Mouse (Mus musculus) lung, embryonic 16.5 days (tissue): Measurements from ENCODE around the gene Mrgprg. TPM values are rescaled to one million over a fixed set of nuclear protein-coding genes. Genes with fewer than 3 reads are reported as not detected.

Experiments
- ATAC-seq: fragments of 200-750 bp; cut with Nextera tagmentation; 2 replicates; pipeline ENCODE4 v1.8.0; 2017; ENCODE audit warnings: low read depth, mild to moderate bottlenecking, moderate library complexity
- H3K27ac ChIP-seq: fragments of 300-500 bp; sonication (generic); 2 replicates; pipeline ENCODE4 v1.5.1; 2014; ENCODE audit warnings: mild to moderate bottlenecking, control low read depth, low read length
- H3K27me3 ChIP-seq: fragments of 300-500 bp; sonication (generic); 2 replicates; pipeline ENCODE4 v1.6.1; 2014; ENCODE audit warnings: low read depth, low read length, mixed read lengths; ENCODE audit not compliant: control insufficient read depth, insufficient read depth
- H3K36me3 ChIP-seq: fragments of 300-500 bp; sonication (generic); 2 replicates; pipeline ENCODE4 v1.6.1; 2014; ENCODE audit warnings: low read length; ENCODE audit not compliant: control insufficient read depth, insufficient read depth
- H3K4me1 ChIP-seq: fragments of 300-500 bp; sonication (generic); replicated peaks from 2 replicates; pipeline ENCODE4 v1.6.1; 2014; ENCODE audit warnings: low read length, mixed read lengths; ENCODE audit not compliant: control insufficient read depth, insufficient read depth
- H3K4me2 ChIP-seq: fragments of 300-500 bp; sonication (generic); 2 replicates; pipeline ENCODE4 v1.6.1; 2014; ENCODE audit warnings: low read depth, low read length, control low read depth
- H3K4me3 ChIP-seq: fragments of 300-500 bp; sonication (generic); 2 replicates; pipeline ENCODE4 v1.5.1; 2014; ENCODE audit warnings: mild to moderate bottlenecking, low read length, control low read depth
- H3K9ac ChIP-seq: fragments of 300-500 bp; sonication (generic); 2 replicates; pipeline ENCODE4 v1.6.1; 2014; ENCODE audit warnings: low read length, control low read depth
- H3K9me3 ChIP-seq: fragments of 300-500 bp; sonication (generic); 2 replicates; pipeline ENCODE4 v1.6.1; 2016; ENCODE audit warnings: low read length; ENCODE audit not compliant: control insufficient read depth
- WGBS: fragments of 180-500 bp; shearing (Covaris S2); extraction: QIAGEN DNeasy Blood & Tissue Kit; methylation state at CpG from one replicate; pipeline ENCODE4 v1.1.7; 2014; 5-methylcytosine and 5-hydroxymethylcytosine counted together
- microRNA-seq: library from miRNA; unstranded; fragments of <30 nt; microRNA quantifications from one replicate; pipeline ENCODE4, GENCODE M21; 2016
- polyA plus RNA-seq: library from polyadenylated mRNA; unstranded; fragments of >200 nt; fragmentation: Nextera tagmentation; extraction: Ambion mirVana; gene quantifications from 2 replicates; pipeline ENCODE4 v1.2.1, GENCODE M21; 2015

Gene Mrgprg
- polyA plus RNA-seq, 1 experiment from 2014 or later: not detected

DNA sequence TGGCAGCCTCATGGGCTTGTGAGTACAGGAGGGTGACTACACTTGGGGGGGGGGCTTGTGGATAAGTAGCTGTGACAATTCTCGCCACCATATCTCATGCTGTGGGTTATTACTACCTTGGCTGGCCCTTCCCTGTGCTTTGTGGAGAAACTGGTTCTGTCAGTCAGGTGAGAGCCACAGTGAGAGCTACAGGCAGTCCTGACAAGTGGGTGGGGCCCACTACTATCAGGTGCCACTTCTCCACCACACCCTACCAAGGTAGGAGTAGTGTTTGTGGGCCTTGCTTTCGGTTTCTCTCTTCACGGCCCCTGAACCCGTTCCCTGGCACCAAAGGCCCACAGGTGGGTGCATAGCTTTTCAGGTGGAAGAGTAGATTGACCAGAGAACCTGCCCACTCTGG is 43.0 kb downstream of the Mrgprg start:
- peak overlapping the region; percentile 93 for H3K27ac ChIP-seq
- H3K27me3 ChIP-seq: no peaks in the 10 kb centered on the region
- peak; percentile 96 for ATAC-seq
- WGBS: 61% methylated on average over 4 of the region's 4 CpGs
- H3K9me3 ChIP-seq: no peaks in the 10 kb centered on the region
- 0 out of 2 replicates have a peak, but pooled peaks cover 3% of the 10 kb centered on the region for H3K36me3 ChIP-seq
- H3K4me1 ChIP-seq: peaks cover 17% of the 10 kb centered on the region
- peak overlapping the region; percentile 51 for H3K4me2 ChIP-seq
- H3K4me3 ChIP-seq: peak overlapping the region; percentile 31
- H3K9ac ChIP-seq: peak overlapping the region; percentile 40

- Histone ChIP-seq H3K27ac (peak overlapping the region; percentile 93; the same call in 1 of the 2 replicates), H3K4me1 (peaks cover 27% of the 10 kb centered on the region), H3K36me3 (0 out of 2 replicates have a peak, but pooled peaks cover 3% of the 10 kb centered on the region), H3K27me3 (no peaks in the 10 kb centered on the region), H3K9ac (no peak overlapping the region), H3K4me2 (no peak overlapping the region), H3K9me3 (no peaks in the 10 kb centered on the region), H3K4me3 (no peak overlapping the region)
- no peak for ATAC-seq
- 85% methylated on average over 5 of the region's 5 CpGs for WGBS
These were observed 44.1 kb downstream of the Mrgprg start for GRCm38 (mm10) chr7:143722646-143723045.

DNA sequence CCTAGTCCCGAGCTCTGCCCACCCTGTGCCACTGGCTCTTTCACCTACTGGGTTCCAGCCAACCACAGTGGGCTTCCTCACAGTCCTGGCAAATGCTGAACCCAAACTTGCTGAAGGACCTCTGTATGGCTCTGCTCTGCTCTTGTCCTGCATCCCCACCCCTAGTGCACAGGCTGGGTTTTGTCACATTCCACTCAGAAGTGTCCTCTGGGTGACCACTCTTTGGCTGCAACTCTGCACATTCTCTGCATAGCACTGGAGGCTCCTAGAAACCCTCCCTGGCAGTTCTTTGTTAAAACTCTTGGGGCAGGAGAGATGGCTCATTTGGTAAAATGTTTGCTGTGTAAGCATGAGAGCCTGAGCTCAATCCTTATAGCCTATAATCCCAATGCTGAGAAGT is 49.0 kb downstream of the Mrgprg start:
- H3K9ac ChIP-seq: no peak overlapping the region
- peak; percentile 98 for ATAC-seq
- peak overlapping the region; percentile 89 for H3K27ac ChIP-seq
- H3K9me3 ChIP-seq: no peaks in the 10 kb centered on the region
- H3K4me1 ChIP-seq: peaks cover 29% of the 10 kb centered on the region
- 41% methylated on average over 1 of the region's 1 CpGs for WGBS
- no peak overlapping the region for H3K4me3 ChIP-seq
- no peaks in the 10 kb centered on the region for H3K27me3 ChIP-seq
- H3K4me2 ChIP-seq: no peak overlapping the region
- H3K36me3 ChIP-seq: peaks cover 11% of the 10 kb centered on the region

Small RNAs within 50 kb of the gene (microRNA-seq; reads per million reads assigned to microRNA genes)
- gene Gm22064: not detected

Other genes with a start within 250 kb of the Mrgprg start
- 225 and 227 TPM in 2 replicates for gene Nap1l4, start 217.9 kb downstream of the Mrgprg start, polyA plus RNA-seq
- gene Cars, start 166.9 kb downstream of the Mrgprg start, polyA plus RNA-seq: 56.6 and 59.1 TPM in 2 replicates
- gene Tnfrsf26, start 138.3 kb downstream of the Mrgprg start, polyA plus RNA-seq: 0.45 and 0.48 TPM in 2 replicates
- 5.8 and 6.3 TPM in 2 replicates for gene Tnfrsf22, start 117.3 kb downstream of the Mrgprg start, polyA plus RNA-seq
- gene Tnfrsf23, start 81.1 kb downstream of the Mrgprg start, polyA plus RNA-seq: 1.5 and 1.9 TPM in 2 replicates
- gene Osbpl5, start 10.0 kb downstream of the Mrgprg start, polyA plus RNA-seq: 45.5 and 48.3 TPM in 2 replicates
- gene Mrgpre, start 17.5 kb upstream of the Mrgprg start, polyA plus RNA-seq: 1.4 and 1.6 TPM in 2 replicates
- 7.7 and 8.9 TPM in 2 replicates for gene Nadsyn1, start 55.9 kb upstream of the Mrgprg start, polyA plus RNA-seq
- gene Dhcr7, start 56.2 kb upstream of the Mrgprg start, polyA plus RNA-seq: 24.3 and 27.3 TPM in 2 replicates
- gene Gm498, start 99.8 kb upstream of the Mrgprg start, polyA plus RNA-seq: not detected in 2 replicates
- gene Shank2, start 234.9 kb upstream of the Mrgprg start, polyA plus RNA-seq: 1.6 and 1.8 TPM in 2 replicates